Mouse (Mus musculus) MEL (cell line): ENCODE results near the gene Triobp. TPM values are rescaled to one million over a fixed set of nuclear protein-coding genes. Genes with fewer than 3 reads are reported as not detected.
A peak's percentile ranks its signal among the peaks of the same experiment; 100 is the strongest.

Experiments used
- DNase-seq: peaks from one replicate; pipeline ENCODE4 v3.0.0; 2011; ENCODE audit warnings: low read depth, low spot score
- H3K27ac ChIP-seq: 2 replicates; pipeline ENCODE4 v1.5.1; 2012; ENCODE audit warnings: low read depth, mild to moderate bottlenecking, control low read depth, low read length, moderate library complexity; ENCODE audit not compliant: control insufficient read depth
- H3K27me3 ChIP-seq, 2 experiments: fragments of 150-350 bp in 1 of 2; sonication (generic) in 1 of 2; 2 replicates each; pipeline ENCODE4 v1.6.1; 2012; ENCODE audit warnings: low read length in 2 of 2, mild to moderate bottlenecking in 2 of 2, improper control_type of control experiment in 1 of 2, moderate library complexity in 1 of 2; ENCODE audit not compliant: insufficient read depth in 2 of 2, control insufficient read depth in 1 of 2
- H3K36me3 ChIP-seq, 2 experiments: 2 replicates each; pipeline ENCODE4 v1.6.1; 2012 to 2014; ENCODE audit warnings: low read length in 2 of 2, improper control_type of control experiment in 1 of 2, inconsistent platforms in 1 of 2, mild to moderate bottlenecking in 1 of 2; ENCODE audit not compliant: insufficient read depth in 2 of 2, control insufficient read depth in 1 of 2
- H3K4me1 ChIP-seq, 2 experiments: fragments of 150-350 bp in 1 of 2; sonication (generic) in 1 of 2; 2 replicates each; pipeline ENCODE4 v1.6.1; 2012; ENCODE audit warnings: low read length in 2 of 2, improper control_type of control experiment in 1 of 2, mild to moderate bottlenecking in 1 of 2; ENCODE audit not compliant: insufficient read depth in 2 of 2, control insufficient read depth in 1 of 2
- H3K4me3 ChIP-seq, 2 experiments: fragments of 150-350 bp in 1 of 2; sonication (generic) in 1 of 2; 2 replicates each; pipeline ENCODE4 v1.5.1; 2012; ENCODE audit warnings: low read depth in 2 of 2, low read length in 2 of 2, mild to moderate bottlenecking in 2 of 2, moderate library complexity in 2 of 2, control low read depth in 1 of 2, improper control_type of control experiment in 1 of 2; ENCODE audit not compliant: control insufficient read depth in 1 of 2, insufficient read depth in 1 of 2
- H3K79me2 ChIP-seq: 2 replicates; pipeline ENCODE4 v1.6.1; 2012; ENCODE audit warnings: mild to moderate bottlenecking, low read length, moderate library complexity; ENCODE audit not compliant: control insufficient read depth, poor library complexity, insufficient read depth
- H3K9ac ChIP-seq: 2 replicates; pipeline ENCODE4 v1.6.1; 2012; ENCODE audit warnings: low read depth, mild to moderate bottlenecking, control low read depth, low read length, moderate library complexity; ENCODE audit not compliant: control insufficient read depth, poor library complexity, severe bottlenecking
- H3K9me3 ChIP-seq: fragments of 150-350 bp; sonication (generic); replicated peaks from 2 replicates; pipeline ENCODE4 v1.6.1; 2012; ENCODE audit warnings: mild to moderate bottlenecking, low read length, improper control_type of control experiment, moderate library complexity; ENCODE audit not compliant: insufficient read depth
- BHLHE40 ChIP-seq: IDR thresholded peaks from 2 replicates; pipeline ENCODE4 v1.6.1; 2012; ENCODE audit warnings: low read depth, mild to moderate bottlenecking, inconsistent platforms, low read length, improper control_type of control experiment, borderline replicate concordance
- CHD2 ChIP-seq: IDR thresholded peaks from 2 replicates; pipeline ENCODE4 v1.6.1; 2011; ENCODE audit warnings: low read length, improper control_type of control experiment
- CTCF ChIP-seq, 3 experiments: IDR thresholded peaks in 2 of 3; conservative IDR thresholded peaks in 1 of 3; 2 replicates each; pipeline ENCODE4 v1.5.1; 2011 to 2012; ENCODE audit warnings: low read length in 3 of 3, low read depth in 2 of 3, mild to moderate bottlenecking in 2 of 3, improper control_type of control experiment in 1 of 3, inconsistent platforms in 1 of 3, mixed read lengths in 1 of 3, moderate library complexity in 1 of 3; ENCODE audit not compliant: control insufficient read depth in 1 of 3, insufficient read depth in 1 of 3, poor library complexity in 1 of 3, severe bottlenecking in 1 of 3
- E2F4 ChIP-seq: IDR thresholded peaks from 2 replicates; pipeline ENCODE4 v1.6.1; 2011; ENCODE audit warnings: low read depth, low read length, improper control_type of control experiment, borderline replicate concordance
- ELF1 ChIP-seq: IDR thresholded peaks from 2 replicates; pipeline ENCODE4 v1.6.1; 2014; ENCODE audit warnings: low read depth, mild to moderate bottlenecking, inconsistent platforms, low read length, improper control_type of control experiment, moderate library complexity
- ETS1 ChIP-seq: IDR thresholded peaks from 2 replicates; pipeline ENCODE4 v1.6.1; 2012; ENCODE audit warnings: low read depth, mild to moderate bottlenecking, inconsistent platforms, low read length, improper control_type of control experiment, moderate library complexity
- GATA1 ChIP-seq: IDR thresholded peaks from 2 replicates; pipeline ENCODE4 v1.6.1; 2011; ENCODE audit warnings: low read depth, low read length, improper control_type of control experiment
- JUND ChIP-seq: IDR thresholded peaks from 2 replicates; pipeline ENCODE4 v1.6.1; 2011; ENCODE audit warnings: low read depth, mild to moderate bottlenecking, improper control_type of control experiment, low read length
- KAT2A ChIP-seq: conservative IDR thresholded peaks from 2 replicates; pipeline ENCODE4 v1.6.1; 2012; ENCODE audit warnings: low read depth, low read length, improper control_type of control experiment, inconsistent platforms
- MAX ChIP-seq: IDR thresholded peaks from 2 replicates; pipeline ENCODE4 v1.6.1; 2011; ENCODE audit warnings: low read length, improper control_type of control experiment
- MAZ ChIP-seq: IDR thresholded peaks from 2 replicates; pipeline ENCODE4 v1.6.1; 2012; ENCODE audit warnings: low read depth, mild to moderate bottlenecking, inconsistent platforms, low read length, improper control_type of control experiment
- MYC ChIP-seq: IDR thresholded peaks from 2 replicates; pipeline ENCODE4 v1.6.1; 2011; ENCODE audit warnings: low read depth, mild to moderate bottlenecking, low read length, improper control_type of control experiment, moderate library complexity
- NELFE ChIP-seq: IDR thresholded peaks from 2 replicates; pipeline ENCODE4 v1.6.1; 2011; ENCODE audit warnings: low read depth, low read length, improper control_type of control experiment
- NRF1 ChIP-seq: IDR thresholded peaks from 2 replicates; pipeline ENCODE4 v1.6.1; 2014; ENCODE audit warnings: low read depth, mild to moderate bottlenecking, inconsistent platforms, low read length, improper control_type of control experiment, moderate library complexity; ENCODE audit not compliant: poor library complexity, insufficient read depth, severe bottlenecking
- POLR2AphosphoS5 ChIP-seq: IDR thresholded peaks from 2 replicates; pipeline ENCODE4 v1.6.1; 2012; ENCODE audit warnings: low read depth, borderline replicate concordance, mild to moderate bottlenecking, inconsistent platforms, low read length, moderate library complexity, mixed read lengths
- RAD21 ChIP-seq: IDR thresholded peaks from 2 replicates; pipeline ENCODE4 v1.6.1; 2011; ENCODE audit warnings: mild to moderate bottlenecking, low read depth, low read length, improper control_type of control experiment
- RCOR1 ChIP-seq: IDR thresholded peaks from 2 replicates; pipeline ENCODE4 v1.6.1; 2012; ENCODE audit warnings: low read depth, mild to moderate bottlenecking, inconsistent platforms, low read length, improper control_type of control experiment
- SIN3A ChIP-seq: IDR thresholded peaks from 2 replicates; pipeline ENCODE4 v1.6.1; 2012; ENCODE audit warnings: low read length, improper control_type of control experiment, inconsistent platforms
- SMC3 ChIP-seq: IDR thresholded peaks from 2 replicates; pipeline ENCODE4 v1.6.1; 2011; ENCODE audit warnings: low read depth, low read length, improper control_type of control experiment
- UBTF ChIP-seq: IDR thresholded peaks from 2 replicates; pipeline ENCODE4 v1.6.1; 2012; ENCODE audit warnings: low read depth, mild to moderate bottlenecking, inconsistent platforms, low read length, improper control_type of control experiment, moderate library complexity, borderline replicate concordance; ENCODE audit not compliant: insufficient read depth
- ZC3H11A ChIP-seq: IDR thresholded peaks from 2 replicates; pipeline ENCODE4 v1.6.1; 2012; ENCODE audit warnings: low read depth, mild to moderate bottlenecking, inconsistent platforms, low read length, improper control_type of control experiment
- ZKSCAN1 ChIP-seq: IDR thresholded peaks from 2 replicates; pipeline ENCODE4 v1.6.1; 2012; ENCODE audit warnings: low read depth, mild to moderate bottlenecking, inconsistent platforms, low read length, improper control_type of control experiment, moderate library complexity
- ZMIZ1 ChIP-seq: IDR thresholded peaks from 2 replicates; pipeline ENCODE4 v1.6.1; 2012; ENCODE audit warnings: low read depth, mild to moderate bottlenecking, inconsistent platforms, low read length, improper control_type of control experiment, moderate library complexity
- polyA plus RNA-seq, 2 experiments: library from polyadenylated mRNA; stranded (reverse) in 1 of 2; unstranded in 1 of 2; fragments of >175 nt in 1 of 2; fragments of >200 nt in 1 of 2; gene quantifications; 2 replicates each; pipeline versions ENCODE4 v1.2.1 to v1.2.4; 2012; ENCODE audit warnings: low replicate concordance in 2 of 2, low read depth in 1 of 2; ENCODE audit not compliant: insufficient read length in 2 of 2, insufficient read depth in 1 of 2, missing spikeins in 1 of 2
- total RNA-seq: library from RNA; depleted of rRNA; stranded (reverse); fragments of 300-350 nt; gene quantifications from 2 replicates; pipeline ENCODE4 v1.2.3, GENCODE M21; 2012

The Triobp gene
- total and polyA plus RNA-seq, 3 experiments: 18.4 to 31.3 TPM; not detected in 1

GRCm38 (mm10) chr15:78915660-78916017 is 31.9 kb upstream of the Triobp start:
- Histone ChIP-seq H3K27ac (no peak overlapping the region), H3K36me3 (peaks cover 0 to 13% of the 10 kb centered on the region in 2 experiments; a peak in 2 of 4 replicates), H3K9ac (peak overlapping the region; percentile 37; the same call in 1 of the 2 replicates), H3K79me2 (peaks cover 21% of the 10 kb centered on the region), H3K4me1 (peaks cover 4 to 34% of the 10 kb centered on the region in 2 experiments), H3K4me3 (peak overlapping the region; percentile 14 to 21; a peak in 3 of 4 replicates), H3K9me3 (no peaks in the 10 kb centered on the region), H3K27me3 (no peaks in the 10 kb centered on the region)
- TF ChIP-seq RAD21: peak; percentile 95
- peak; percentile 53 for TF ChIP-seq SIN3A
- no peak for TF ChIP-seq ETS1
- TF ChIP-seq NRF1: peak; percentile 45; the same call in 1 of the 2 replicates
- peak; percentile 87 to 95 (median 95) for TF ChIP-seq CTCF (IDR thresholded peaks at IDR 0.05 in 2 of 3, conservative IDR thresholded peaks at IDR 0.05 in 1 of 3; ENCODE audit: control insufficient read depth in 1 of 3, insufficient read depth in 1 of 3, low read depth in 2 of 3, low read length in 3 of 3, poor library complexity in 1 of 3, severe bottlenecking in 1 of 3)
- no peak for TF ChIP-seq MAZ
- peak; percentile 88 for TF ChIP-seq ZC3H11A
- TF ChIP-seq SMC3: peak; percentile 87
- peak; percentile 88 for DNase-seq

- H3K4me3 ChIP-seq: peak overlapping the region; percentile 14 to 19; a peak in 3 of 4 replicates
- TF ChIP-seq CHD2 (no peak), ZMIZ1 (no peak), ZKSCAN1 (no peak), KAT2A (no peak), JUND (no peak), RCOR1 (no peak), NELFE (no peak), SIN3A (no peak), RAD21 (no peak), MAX (no peak), ELF1 (no peak), BHLHE40 (no peak), MYC (no peak), NRF1 (no peak), UBTF (no peak), E2F4 (no peak), POLR2AphosphoS5 (no peak), GATA1 (no peak)
- TF ChIP-seq, all 39 proteins: peak for 0
- peaks cover 21% of the 10 kb centered on the region for H3K79me2 ChIP-seq
- peaks cover 4 to 36% of the 10 kb centered on the region in 2 experiments for H3K4me1 ChIP-seq
- H3K27me3 ChIP-seq: no peaks in the 10 kb centered on the region
- no peaks in the 10 kb centered on the region for H3K9me3 ChIP-seq
- H3K27ac ChIP-seq: no peak overlapping the region
- peak overlapping the region; percentile 22; the same call in 1 of the 2 replicates for H3K9ac ChIP-seq
- H3K36me3 ChIP-seq: peaks cover 0 to 15% of the 10 kb centered on the region in 2 experiments; a peak in 2 of 4 replicates
- no peak for DNase-seq
Measured at GRCm38 (mm10) chr15:78916052-78916826, 31.3 kb upstream of the Triobp start.
